Mouse (Mus musculus) CD8-positive naive resting alpha-beta T cell, adult 2 months (primary cell): Measurements from ENCODE around the gene Dus3l.

Experiments used
- DNase-seq, 2 experiments: peaks; one replicate each; pipeline ENCODE4 v3.0.0; 2022; ENCODE audit warnings: low read depth in 2 of 2, low spot score in 2 of 2

Gene Dus3l

DNA sequence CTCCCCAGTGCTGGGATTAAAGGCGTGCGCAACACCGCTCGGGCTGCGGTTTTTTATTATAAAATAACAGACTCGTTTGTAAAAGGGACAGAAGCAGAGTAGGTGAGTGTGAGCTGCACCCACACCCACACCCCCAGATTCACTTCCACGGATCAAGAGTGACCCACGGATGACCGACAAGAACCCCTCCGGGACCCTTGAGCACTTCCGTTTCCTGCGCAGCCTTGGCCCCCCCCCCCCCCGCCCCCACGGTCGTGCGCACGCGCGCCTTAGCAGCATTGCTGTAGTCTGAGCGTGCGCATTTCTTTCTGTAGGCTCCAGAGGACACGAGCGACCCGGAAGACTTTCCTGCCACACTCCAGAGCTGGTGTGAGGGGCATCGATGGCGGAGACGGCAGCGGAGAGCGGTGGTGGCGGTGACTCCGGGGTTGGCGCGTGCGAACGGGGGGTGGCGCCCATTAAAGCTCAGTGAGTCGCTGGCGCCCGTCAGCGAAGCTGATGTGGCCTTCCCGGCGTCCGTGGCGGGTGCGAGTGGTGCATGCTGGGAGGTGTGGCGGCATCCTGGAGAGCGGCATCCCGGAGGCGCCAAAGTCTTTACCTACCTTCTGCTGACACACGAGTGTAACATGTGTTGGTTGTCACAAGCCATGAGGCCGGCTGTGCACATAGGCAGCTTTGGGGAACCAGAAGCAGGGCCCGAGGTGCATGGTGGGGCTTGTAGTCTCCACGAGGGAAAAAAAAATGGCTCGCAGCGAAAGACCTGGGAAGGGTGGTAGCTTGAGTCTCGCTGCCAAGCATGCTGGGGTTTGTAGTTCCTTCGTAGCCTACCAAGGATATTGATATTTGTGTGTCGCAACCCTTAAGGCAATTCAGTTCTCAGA lies at the start of gene Dus3l:
Dus3l (plus strand) TSS at position 284 of the 881 bp plus-strand sequence.
- DNase-seq: peak; percentile 83 to 87

DNA sequence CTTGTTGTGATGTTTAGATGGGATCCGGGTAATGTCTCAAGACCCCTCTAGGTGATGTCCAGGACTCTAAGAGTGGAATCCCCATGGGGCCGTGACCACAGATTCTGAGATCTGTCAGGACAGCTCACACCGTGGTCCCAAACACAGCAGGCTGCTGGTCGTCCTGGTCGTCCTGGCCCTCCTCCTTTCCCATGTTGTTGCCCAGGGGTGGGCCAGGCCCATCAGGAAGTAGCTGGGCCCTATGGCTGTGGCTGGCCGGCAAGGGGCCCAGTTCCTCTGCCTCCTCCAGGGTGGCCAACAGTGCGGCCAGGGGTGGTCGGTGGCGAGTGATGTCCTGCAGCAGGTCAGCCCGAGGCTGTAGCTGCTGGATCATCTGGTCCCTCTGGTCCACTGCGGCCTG lies 49.2 kb upstream of the Dus3l start:
- DNase-seq: no peak

DNA sequence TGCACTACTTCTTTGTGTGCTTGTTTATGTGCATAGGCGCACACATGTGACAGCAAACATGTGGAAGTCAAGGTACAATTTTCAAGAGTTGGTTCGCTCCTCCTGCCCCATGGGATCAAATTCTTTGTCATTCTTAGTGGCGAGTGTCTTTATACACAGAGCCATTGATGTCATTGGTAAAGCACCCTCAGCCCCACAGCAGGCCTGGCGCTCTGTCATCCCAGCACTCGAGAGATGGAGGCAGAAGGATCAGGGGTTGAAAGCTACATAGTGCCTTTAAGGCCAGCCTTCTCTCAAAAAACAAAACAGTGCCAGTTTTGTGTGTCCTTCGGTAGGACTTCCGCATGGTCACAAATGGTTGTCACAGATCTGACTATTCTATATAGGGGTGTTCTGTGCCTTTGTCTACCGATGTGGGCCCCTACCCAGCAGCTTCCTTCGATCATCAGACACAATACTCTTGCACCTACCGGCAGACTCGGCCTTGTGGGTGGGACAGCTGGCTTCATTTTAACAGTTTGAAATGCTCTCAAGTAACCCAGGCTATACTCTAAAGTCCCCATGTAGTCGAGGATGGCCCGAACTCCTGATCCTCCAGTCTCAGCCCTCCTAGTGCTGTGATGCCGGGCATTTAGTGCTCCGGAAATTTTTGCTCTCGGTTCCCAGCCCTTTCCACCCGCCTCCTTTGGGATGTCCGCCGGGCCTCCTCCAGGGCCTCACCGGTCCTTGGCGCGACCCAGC lies 48.5 kb upstream of the Dus3l start:
- DNase-seq: no peak

DNA sequence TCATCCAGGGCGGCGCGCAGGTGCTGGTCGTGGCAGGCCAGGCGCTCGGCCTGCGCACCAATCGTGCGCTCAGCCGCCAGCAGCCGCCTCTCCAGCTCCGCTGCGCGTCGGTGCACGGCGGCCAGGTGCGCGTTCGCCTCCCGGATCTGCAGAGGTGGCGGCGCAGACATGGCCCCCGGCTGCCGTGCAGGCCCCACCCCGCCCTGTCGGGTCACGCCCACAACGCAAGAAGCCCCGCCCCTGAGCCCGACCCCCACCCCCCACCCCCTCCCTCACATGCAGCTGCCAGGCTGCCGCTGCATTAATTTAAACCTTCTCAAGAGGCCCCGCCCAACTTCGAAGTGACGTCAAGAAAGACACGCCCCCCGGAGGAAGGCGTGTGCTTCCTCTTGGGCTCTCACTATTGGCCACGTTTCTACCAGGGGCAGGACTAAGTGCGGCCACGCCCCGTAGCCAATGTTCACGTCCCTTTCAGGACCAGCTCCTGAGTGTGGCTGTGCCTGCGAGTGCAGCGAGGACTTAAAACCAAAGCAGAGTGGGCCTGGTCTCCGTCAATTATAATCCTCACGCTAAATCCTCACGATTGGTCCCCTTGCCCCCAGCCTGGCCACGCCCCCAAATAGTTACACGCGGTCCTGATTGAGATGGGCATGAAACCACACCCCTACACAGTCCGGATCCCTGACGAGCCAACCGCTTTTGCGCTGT lies 47.7 kb upstream of the Dus3l start:
- DNase-seq: peak; percentile 94 to 97

DNA sequence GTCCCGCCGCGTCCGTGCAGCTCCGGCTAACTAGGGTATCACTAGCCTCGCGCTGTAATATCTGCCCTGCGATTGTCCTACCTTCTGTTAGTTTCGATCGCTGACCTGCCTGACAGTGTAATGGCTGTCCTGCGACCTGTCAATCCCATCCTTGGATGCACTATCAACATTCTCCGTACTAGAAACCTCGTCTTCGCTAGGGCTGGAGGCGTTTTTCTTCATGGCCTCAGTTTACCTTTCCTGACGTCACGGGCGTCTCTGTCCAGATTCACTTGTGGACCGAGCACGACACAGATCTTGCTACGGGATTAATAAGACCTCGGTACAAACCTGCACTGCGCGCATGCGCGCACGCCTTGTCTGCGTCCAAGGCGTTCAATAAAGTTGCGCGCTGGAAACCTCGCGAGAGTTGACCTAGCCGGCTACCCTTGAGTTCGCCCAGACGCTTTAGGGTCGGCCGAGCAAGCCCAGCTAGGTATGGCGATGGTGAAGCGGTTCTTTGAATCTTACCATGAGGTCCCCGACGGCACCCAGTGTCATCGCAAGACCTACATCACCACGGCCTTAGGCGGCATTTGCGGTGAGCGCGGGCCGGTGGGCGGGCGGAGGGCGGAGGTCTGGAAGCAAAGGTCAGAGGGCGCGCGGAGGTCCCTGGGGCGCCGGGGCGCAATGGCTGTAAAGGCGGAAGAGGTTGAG lies 47.0 kb upstream of the Dus3l start, which contains the start of the genes Ndufa11 and Vmac:
Ndufa11 (plus strand) TSS at position 405 of the 696 bp plus-strand sequence.
Vmac (minus strand) TSS at position 660 of the 696 bp plus-strand sequence.
- peak; percentile 87 to 91 for DNase-seq

DNA sequence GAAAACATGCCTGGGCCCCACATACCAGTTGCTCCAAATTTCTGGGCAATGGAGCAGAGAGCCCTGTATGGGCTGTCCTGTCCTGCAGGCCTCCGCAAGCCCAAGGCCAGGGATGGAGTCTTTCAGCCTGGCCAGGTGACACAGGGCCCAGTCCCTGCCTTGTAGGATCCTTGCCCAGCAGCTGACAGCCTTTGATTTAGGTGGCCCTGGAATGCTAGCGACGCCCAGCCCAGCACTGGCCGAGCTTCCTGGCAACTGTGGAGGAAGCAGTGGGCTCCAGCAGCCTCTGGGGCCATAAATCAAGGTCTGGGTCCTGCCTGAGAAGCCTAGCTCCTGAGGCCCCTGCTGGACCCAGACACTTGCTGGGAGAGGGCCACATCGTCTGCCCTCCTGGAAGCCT lies 42.1 kb upstream of the Dus3l start:
- no peak for DNase-seq

DNA sequence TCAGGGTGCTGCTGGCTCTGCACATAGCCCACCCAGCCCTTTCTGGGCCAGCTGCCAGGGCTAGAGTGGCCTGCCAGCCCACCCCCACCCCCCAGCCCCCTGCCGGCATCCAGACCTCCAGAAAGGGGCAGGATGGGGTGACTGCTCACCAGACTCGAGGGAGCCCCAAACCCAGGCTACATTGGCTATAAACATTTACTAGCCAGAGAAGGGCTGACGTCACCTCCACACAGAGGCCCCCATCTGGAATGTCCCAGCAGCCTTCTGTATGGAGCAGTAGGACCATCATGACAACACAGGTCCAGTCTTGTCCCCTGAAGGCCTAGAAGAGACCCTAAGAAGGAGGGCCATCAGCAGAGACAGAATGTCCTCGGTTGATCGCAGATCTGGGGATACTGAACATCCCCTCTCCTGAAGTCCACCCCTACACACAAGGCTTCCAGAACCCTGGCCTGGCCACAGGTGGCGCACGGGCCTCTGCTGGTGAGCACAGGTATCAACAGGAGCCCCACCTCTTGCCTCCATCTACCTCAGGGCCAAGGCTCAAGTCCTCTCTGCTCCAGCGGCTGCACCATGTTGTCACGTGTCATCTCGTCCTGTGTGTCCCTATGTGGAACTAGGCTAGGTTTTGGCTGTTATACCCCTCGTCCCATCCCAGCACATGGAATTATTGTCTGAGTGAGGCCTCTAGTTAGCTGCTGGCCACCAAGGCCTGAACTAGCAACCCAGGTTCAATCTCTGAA lies 41.0 kb upstream of the Dus3l start:
- no peak for DNase-seq

DNA sequence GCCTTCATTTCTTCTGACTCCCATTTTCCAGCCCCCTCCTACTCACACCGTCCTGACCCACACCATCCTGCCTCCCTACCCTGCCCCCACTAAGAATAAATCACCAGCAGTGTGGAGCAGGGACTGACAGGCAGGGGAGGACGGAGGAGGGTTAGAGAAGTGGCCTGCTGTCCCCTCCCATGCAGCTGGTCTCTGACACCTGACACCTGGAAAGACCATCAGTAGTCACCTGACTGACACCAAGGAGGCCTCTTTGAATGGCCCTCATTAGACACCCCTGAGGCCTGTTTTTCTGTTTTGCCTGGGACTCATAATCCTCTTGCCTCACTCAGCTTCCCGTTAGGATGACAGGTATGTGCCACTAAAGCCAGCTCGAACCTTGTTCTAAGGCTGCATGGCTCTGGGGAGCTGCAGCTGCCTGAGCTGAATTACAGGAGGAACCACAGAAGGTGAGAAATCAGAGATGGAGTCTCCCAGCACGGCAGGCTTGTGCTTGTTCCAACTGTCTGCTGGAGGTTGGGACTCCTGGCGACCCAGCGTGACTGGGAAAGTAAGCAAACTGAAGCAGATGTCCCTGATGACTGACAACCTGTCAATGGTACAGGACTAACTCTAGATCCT lies 37.4 kb upstream of the Dus3l start:
- no peak for DNase-seq

DNA sequence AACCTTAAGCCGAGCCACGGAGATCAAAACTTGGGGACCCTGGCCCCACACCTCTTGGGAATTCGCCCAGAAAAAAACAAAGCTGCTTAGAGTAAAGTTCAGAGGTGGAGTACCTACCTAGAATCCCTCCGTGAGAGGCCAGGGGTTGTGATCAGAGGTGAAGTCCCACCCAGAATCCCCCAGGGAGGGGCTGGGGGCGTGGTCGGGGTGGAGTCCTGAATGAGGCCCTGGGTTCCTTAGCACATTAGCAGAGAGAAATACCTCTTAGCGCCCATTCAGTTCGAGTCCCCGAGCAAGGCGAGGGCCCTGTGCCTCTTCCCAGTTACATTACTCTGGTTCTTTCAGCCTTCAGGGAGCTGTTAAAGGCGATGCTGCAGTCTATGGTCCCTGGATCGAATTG lies 36.9 kb upstream of the Dus3l start:
- no peak for DNase-seq

DNA sequence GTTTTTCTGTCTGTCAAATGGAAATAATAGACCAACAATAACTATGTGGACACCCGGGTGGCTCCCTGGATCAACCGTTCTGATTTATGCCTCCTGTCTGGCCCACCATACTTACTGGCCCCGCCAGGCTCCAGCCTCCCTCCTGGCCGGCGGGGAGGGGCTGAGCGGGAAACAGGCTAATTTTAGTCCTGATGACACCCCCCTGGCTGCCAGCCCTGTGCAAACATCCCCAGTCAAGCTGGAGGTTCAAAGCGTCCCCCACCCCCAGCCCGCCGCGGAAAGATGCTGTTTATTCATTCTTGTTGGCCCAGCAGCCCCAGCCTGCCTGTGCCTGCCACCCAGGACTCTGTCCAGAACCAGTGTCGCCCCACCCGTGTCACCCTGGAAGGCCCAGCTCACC lies 36.4 kb upstream of the Dus3l start:
- no peak for DNase-seq

DNA sequence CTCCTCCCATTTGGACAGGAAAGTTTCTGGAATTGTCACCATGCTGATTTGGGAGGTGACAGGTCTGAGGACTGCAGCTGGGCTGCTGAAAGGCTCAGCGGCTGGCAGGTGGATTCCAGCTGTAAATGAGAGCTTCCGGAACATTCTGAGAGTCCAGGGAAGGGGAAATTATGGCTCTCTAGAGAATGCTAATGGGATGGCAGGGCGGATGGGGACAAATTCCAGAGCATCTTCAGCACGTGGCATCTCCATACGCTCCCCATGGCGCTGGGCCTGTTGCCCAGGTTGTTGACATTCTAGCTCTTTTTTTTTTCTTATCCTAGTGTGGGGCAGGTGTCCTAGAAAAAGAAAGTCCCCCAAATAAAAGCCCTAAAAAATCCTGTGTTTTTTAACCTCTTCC lies 35.4 kb upstream of the Dus3l start:
- no peak for DNase-seq

DNA sequence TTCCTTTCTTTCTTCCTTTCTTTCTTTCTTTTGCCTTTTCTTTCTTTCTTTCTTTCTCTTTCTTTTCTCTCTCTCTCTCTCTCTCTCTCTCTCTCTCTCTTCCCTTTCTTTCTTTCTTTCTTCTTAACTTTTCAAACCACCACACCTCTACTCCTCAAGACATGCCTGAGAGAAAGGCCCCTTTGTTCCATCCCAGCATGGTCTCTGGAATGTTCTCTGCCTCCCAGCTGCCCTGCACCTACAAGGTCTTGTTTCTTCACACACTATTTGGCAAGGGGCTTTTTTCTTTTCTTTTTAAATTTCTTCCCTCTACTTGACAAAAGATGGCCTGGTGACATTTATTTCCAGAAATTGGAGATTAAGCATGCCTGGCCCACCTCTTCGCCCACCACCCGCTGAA lies 34.9 kb upstream of the Dus3l start:
- no peak for DNase-seq

DNA sequence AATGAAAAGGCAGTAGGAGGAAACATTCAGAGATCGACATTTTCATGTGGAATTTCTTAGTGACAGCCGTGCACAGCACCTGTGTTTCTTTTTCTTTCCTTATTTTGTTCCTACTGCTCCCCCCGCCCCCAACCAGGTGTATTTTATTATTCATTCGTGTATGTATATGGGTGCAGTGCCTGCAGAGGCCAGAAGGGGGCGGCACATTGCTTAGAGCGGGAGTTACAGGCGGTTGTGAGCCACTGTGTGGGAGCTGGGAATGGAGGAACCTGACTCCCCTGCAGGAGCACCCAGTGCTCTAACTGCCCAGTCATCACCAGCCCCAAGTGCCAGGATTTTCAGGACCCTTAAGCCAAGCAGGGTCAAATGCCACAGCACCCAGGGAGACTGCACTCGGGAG lies 28.0 kb upstream of the Dus3l start:
- no peak for DNase-seq

DNA sequence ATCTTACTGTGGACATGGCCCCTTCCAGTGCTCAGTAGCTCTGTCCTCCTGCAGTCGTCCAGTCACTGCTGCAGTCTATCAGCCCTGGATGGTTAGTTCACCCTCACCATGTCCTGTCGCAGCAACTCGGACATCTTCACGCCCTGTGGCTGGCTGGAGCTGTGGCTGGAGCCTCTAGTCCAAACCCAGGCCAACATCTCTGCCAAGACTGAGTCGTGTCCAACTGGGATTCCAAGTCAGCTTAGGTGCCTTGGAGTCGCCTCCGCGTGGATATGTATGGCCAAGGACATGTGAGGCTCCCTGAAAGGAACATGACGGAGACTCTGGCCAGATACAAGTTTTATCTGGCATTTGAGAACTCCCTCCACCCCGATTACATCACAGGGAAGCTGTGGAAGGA lies 26.3 kb upstream of the Dus3l start:
- no peak for DNase-seq

DNA sequence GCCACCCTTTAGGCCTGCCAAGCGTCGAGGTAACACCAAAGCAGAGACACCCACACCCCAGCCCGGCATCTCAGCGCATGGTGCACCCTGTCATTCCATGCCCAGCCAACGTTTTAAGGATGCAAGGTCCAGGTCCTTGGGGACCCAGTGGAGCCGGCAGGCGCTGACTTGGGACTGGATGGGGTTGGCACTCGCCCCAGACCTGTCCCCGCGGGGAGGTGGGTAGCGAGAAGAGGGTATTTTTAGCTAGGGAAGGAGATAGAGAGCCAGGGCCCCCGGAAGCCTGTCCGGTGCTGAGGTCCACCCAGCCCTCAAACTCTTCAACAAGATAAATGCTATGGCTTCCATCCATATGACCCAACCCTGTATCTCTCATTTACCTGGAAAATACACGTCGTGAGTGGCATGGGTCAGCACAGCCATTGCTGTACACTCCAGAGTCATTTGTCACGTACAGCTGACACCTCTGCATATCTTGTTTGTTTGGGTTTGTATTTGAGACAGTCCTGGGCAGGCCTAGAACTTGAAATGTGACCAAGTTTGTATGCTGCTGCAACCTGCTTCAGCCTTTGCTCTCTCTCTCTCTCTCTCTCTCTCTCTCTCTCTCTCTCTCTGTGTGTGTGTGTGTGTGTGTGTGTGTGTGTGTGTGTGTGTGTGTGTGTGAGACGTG lies 24.3 kb upstream of the Dus3l start:
- DNase-seq: no peak

DNA sequence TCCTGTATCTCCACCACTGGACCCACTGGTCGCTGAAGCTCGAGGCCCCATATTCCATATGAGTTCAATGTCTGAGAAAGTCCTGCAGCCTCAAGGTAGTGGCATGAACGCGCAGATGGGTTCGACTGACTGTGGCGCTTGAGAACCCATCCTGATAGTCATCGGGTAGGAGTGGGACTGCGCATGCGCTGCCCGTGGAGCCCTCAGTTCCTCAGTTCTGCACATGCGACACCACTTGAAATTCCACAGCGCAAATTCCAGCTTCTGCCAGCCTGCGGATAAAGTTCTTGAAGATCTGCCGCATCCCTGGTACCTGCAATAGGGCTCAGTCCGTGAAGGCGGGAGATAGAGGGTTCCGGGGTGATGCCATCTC lies 23.8 kb upstream of the Dus3l start:
- DNase-seq: no peak

DNA sequence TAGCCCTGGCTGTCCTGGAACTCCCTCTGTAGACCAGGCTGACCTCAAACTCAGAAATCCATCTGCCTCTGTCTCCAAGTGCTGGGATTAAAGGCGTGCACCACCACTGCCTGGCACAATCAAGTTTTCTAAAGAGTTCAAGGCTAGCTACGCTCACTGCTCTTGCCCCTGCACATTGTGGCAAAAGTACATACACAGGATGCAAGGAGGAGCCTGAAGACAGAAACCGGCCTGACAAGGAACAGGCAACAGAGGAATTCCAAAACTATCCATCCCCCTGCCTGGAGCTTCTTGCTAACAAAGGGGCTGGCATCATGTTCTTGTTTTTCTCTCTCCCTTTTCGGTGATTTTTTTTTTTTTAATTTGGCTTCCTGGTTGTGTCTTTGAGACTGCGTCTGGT lies 20.4 kb upstream of the Dus3l start:
- DNase-seq: no peak

DNA sequence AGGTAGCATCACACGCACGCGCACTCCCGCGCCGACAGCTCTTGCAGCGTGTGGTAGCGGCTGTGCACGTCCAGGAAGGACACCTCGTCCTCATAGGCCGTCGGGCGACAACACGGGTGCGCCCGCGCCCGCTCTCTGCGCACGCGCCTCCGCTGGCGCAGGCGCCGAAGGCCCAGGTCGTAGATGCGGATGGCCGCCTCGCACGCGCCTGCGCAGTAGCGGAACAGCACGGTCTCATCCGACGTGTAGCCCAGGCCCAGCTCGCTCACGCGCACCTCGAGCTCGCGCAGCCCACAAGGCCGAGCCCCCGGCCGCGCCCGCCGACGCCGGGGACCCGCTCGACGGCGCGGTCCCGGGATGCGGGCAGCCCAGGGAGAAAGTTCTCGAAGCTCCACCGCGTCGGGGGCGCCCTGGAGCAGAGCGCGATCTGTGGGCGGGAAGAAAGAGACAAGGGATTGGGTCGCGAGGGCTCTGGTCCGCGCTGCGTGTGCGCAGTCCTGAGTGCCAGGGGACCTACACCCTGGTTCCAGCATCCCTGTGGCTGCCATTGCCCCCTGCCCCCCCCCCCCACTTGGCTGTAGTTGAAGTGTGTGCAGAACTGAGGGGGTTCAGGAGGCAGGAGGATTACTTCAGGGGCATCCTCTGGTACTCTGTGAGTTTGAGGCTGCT lies 13.0 kb upstream of the Dus3l start:
- DNase-seq: no peak

DNA sequence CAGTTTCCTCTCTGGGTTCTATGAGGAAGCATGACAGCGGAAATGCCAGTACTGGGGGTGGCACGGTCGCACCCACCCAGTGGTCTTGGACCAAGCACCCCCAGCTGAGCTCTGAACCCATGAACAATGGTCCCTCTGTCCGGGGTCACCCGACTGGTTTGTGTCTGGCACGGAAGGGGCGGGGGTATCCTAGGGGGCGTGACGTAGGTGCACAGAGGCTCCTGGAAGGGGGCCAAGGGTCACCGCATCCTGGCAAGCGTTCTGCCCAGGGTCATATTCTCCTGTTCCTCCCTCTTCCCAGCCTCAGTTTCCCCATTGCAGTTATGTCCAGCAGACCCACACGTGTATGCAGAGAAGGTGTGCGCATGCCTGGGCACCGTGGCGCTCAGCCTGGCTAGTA lies 11.1 kb upstream of the Dus3l start:
- DNase-seq: no peak
